Mouse (Mus musculus) kidney, adult 18-20 months (tissue): ENCODE measurements around the gene 1700092M07Rik.
"Not testable (repeated sequence)": the region's sequence is repeated elsewhere in the genome, so short reads cannot be mapped to it uniquely, and the experiment has no call there.

ENCODE experiments used
- DNase-seq: peaks from one replicate; pipeline ENCODE4 v3.0.0; 2021

Gene 1700092M07Rik

DNA sequence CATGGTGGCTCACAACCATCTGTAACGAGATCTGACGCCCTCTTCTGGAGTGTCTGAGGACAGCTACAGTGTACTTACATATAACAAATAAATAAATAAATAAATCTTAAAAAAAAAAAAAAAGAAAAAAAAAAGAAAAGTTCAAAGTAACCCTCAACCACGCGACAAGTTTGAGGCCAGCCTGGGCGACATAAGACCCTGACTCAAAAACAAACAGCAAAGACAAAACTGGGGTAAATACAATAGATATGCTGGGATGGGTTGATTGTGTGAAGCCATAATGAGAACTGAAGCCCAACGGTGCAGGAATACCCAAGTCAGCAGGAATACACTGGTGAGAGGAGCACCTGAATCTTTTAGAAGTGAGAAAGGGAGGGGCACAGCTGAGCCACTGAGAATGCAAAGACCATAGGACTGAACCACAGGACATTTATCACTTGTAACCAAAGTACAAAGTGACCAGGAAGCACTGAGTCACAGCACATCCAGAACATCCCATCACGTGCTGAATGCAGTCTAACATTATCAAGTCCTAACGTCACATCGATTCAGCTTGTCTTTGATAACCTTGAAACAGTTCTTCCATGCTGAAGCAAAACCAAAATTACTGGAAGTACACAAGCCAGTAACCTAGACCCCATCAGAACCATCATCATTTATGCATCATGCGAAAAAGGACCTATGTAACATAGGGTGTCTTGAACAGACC is 23.6 kb upstream of the 1700092M07Rik start:
- DNase-seq, result no peak

DNA sequence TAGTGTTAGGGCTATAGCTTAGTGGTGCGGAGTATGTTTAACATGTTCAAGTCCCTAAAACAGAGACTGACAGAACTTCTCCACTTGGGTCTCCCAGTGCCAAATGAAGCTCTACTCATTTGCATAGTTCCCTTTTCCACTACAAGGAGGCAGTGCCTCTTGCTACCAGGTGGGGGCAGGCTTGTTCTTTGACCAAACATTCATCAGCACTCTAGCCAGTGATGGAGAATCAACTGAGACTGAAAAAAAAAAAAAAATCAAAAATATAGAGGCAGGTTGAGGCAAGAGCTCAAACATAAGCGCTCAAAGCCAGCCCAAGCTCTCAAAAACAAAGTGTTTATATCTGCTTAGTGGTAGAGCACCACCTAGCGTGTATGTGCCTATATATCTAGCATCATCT is 22.2 kb upstream of the 1700092M07Rik start:
- peak; percentile 57 for DNase-seq

DNA sequence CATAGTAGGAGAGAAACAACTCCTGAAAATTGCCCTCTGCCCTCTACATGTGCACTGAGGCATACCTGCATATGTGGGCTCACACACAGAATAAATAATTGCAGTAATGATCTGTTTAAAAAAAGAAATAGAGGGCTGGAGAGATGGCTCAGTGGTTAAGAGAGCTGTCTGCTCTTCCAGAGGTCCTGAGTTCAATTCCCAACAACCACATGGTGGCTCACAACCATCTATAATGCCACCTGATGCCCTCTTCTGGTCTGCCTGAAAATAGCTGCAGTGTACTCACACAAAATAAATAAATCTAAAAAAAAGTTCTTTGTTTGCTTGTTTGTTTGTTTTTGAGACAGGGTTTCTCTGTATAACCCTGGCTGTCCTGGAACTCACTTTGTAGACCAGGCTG is 21.5 kb upstream of the 1700092M07Rik start:
- DNase-seq, result not testable (repeated sequence)

DNA sequence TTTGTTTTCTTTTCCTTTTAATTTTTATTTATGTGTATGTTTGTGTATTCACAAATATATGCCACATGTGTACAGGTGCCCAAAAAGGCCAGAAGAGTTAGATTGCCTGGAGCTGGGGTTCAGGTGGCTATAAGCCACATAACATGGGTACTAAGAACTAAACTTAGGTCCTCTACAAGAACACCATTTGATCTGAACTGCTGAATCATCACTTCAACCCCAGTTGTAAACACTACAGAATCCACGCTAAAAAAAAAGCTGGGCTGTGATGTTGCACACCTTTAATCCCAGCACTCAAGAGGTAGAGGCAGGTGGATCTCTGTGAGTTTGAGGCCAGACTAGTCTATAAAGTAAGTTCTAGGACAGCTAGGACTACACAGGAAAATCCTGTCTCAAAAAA is 19.1 kb upstream of the 1700092M07Rik start:
- no peak for DNase-seq

DNA sequence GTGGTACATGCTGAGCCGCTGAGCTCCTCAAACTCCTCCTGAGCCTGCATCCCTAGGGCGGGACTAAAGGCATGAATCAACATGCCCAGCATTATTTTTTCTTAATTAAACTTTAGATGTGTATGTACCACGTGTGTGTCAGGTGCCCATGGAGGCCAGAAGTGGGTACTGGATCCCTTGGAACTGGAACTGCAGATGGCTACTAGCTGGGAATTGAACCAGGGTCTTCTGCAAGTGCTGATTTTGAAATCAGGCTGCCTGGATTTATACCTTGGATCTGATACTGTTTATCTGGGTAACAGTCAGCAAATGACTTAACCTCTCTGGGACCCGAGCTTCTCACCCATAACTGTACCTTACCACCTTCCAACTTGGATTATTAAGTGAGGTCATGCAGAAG is 18.5 kb upstream of the 1700092M07Rik start:
- DNase-seq, result no peak

DNA sequence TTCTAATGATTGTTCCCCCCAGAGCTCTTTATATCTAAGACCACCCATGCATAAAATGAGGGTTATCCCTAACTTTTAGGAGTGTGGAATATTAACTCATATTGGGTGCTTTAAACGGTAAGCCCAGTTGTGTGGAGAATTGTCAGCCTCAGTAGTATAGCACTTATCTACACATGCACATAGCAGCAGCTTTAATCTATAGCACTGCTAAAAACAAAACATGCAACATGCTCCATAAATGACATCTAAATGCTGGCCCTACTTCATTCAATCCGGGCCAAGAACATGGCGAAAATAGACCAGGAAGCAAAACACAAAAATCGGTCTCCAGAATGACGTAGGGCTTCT is 18.0 kb upstream of the 1700092M07Rik start:
- no peak for DNase-seq

DNA sequence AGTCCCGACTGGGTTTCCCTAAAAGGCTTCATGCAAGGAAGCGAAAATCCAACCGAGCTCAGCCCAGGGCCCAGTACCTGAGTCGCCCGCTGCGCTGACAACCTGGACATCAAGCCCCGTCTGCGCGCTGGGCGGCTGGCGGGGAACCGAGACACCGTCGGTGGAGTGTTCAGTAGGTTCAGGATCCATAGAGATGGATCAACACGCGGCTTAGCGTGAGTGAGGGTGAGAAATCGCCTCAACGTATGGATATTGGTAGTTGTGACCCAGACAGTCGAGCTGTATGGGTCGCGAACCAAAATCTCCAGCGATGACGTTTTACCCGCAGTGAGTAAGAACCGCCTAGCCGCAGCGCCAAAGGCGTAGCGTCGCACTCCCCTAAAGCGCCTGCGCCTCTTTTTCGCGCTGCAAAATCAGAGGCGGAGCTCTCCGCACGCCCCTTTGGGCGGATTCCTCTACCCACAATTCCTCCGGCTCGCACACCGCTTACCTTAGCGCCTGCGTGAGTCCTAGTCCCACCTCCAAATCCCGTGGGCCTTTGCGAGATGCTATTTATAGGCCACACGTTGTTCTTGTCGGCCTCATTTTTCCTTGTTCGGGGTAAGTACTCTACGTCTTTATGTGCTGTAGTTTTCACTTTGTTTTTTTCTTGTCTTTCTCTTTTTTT is 17.5 kb upstream of the 1700092M07Rik start, which contains the start of gene Slc3a2:
TSS of gene Slc3a2 (minus strand) at position 463 of the 667 bp plus-strand sequence.
- peak; percentile 96 for DNase-seq

DNA sequence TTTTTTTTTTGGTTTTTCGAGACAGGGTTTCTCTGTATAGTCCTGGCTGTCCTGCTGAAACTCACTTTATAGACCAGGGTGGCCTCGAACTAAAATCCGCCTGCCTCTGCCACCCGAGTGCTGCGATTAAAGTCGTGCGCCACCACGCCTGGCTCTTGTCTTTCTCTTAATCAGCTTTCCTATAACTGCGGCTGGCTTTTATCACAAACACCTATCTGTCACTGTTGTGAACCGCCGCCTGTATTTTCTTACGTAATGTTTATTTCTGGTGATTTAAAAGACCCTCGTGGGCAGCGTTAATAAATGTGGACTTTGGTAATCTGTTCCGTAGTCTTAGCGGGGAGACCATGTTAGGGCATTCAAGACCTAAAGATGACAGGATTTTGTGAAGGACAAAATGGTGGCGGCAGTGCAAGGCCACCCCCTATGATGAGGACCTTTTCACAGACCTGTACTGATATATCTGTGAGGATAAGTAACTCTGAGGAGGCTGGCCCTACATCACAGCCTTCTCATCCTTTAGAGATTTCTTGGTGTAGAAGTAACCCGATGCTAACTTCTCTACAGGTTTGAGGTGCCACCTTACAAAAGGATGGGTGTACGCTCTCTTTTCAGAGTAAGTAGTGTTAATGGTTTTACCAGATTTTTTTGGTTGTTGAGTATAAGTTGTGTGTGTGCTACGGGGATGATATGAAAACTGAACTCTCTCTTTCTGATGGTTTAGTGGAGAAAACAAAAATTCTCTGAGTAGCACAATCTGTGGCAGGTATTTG is 16.8 kb upstream of the 1700092M07Rik start:
- no peak for DNase-seq

DNA sequence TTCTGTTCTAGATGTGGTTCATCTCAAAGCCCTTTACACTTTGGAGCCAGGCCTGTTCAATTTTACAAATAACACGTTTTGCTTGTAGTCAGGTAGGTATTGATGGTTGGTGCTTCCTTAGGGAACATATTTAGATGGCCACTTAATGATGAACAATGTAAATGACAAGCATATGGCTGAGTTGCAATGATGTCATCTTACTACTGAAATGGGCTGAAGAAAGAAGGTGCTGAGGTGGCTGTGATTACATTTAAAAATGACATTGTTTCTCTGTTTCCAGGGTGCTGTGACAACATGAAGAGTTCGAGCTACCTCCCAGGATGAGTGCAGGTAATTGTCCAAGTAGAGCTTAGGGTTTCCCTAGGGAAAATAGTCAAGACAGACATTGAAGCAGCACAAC is 16.1 kb upstream of the 1700092M07Rik start:
- DNase-seq, result no peak

DNA sequence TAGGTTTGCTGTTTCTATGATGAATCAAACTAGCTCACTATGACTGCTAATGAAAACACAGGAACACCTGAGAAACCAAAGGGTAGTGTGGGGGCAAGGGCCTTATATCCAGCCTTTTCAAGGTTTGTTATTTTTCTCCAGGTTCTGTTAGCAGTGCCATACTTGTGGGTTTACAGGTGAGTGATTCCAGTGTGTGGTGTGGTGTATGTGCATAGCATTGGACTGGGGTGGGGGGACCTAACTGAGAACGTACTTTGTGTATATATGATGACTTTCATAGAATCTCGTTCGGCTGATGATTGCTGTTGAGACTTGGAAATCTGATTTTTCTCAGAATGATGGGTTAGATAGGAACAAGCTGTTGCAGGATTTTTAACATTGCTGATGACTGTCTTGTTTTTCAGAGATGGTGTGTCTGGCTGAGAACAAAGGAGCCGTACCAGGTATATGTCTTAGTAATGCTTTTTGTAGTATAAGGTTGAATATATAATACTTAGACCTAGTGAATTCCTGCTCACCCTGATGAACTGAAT is 15.4 kb upstream of the 1700092M07Rik start:
- no peak for DNase-seq

DNA sequence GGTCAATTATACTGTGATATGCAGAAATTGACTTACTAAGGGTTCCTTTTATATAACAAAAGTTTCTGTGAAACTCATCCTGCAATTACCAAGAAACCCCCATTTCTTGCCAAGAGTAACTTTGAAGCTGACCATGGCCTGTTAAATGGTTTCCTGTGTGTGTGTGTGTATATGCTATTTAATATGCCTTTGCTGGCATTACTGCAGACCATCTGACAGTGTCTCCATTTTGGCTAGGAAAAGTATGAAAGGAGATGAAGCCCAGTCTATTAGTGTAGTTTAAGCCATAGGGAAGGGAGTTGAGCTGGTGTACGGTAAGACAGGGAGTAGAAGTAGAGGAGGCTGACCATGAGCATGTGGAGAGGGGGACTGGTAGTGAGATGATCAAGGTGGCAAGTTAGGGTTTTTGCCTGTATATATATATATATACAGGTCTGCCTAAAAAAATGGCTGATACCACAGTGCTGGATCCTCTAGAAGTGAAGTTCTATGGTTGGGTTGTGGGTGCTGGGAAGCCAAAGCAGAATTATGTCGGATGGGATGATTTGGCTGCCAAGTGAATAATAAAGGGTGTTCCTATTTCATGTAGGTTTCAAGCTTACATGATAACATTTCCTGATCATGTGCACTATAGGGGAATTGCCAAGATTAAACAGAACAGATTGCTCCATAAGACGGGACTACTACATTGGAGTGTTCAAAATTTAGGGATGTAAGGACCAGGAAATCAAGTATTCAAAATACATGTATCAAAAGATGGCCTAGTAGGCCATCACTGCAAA is 13.7 kb upstream of the 1700092M07Rik start:
- no peak for DNase-seq

DNA sequence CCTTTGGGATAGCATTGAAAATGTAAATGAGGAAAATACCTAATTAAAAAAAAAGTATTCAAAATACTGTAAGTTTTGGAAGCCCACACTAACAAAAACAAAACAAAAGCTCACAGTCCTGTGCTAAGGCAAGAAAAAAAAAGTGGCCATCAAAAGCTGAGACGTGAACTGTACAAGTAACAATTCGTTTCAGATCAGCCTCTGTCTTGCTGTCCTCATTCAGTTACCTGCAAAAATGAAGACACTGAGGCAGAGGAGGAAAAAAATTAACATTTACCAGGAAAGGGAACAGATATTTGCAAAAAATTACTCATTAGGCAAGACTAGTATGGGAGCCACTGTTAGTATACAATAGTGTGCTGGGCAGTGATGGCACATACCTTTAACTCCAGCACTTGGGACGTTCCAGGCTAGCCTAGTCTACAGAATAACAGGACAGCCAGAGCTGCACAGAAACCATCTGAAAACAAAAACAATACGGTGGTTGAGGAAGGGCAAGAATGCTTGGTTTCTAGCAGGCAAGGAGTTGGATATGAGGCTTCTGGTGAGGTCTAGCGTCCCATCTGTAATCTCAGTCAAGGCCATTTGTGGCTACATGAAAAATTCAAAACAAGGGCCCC is 12.9 kb upstream of the 1700092M07Rik start:
- DNase-seq, result no peak

DNA sequence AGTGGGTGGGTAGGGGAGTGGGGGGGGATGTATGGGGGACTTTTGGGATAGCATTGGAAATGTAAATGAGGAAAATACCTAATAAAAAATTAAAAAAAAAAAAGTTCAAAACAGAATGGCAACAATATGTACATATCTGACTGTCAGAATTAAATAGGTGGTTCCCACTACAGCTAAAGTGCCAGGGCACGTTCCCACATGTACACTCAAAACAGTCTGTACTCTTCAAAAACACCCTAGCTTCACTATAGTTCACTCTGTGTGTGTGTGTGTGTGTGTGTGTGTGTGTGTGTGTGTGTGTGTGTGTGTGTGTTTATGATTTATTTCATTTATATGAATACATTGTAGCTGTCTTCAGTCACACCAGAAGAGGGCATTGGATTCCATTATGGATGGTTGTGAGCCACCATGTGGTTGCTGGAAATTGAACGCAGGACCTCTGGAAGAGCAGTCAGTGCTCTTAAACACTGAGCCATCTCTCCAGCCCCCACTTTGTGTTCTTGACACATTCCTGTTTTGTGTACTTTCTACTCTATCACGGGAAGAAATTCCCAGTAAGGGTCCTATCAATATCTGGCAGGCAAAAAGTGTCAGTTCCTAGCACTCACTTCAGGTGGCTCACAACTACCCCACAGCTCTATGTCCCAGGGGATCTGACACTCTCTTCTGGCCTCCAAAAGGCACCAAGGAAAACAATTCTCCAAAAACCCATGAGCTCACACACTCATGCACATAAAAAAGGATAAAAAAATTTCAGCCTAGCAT is 12.0 kb upstream of the 1700092M07Rik start:
- not testable (repeated sequence) for DNase-seq

DNA sequence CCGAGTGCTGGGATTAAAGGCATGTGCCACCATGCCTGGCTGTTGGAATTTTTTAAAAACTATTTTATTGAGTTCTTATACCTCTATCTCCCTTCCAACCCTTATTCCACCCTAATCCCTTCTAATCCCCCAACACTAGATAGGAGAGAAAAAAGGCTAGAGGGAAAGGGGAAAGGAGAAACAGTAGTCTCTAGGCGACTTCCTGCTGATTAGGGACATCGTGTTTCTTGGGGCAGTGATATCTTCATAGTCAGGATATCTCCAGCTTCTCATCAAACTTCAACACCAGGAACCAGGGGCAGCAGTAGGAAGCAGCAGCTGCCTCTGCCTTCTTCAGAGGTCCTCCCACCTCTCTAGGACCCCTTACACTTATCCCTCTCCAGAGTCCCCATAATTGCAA is 6.2 kb upstream of the 1700092M07Rik start:
- no peak for DNase-seq

DNA sequence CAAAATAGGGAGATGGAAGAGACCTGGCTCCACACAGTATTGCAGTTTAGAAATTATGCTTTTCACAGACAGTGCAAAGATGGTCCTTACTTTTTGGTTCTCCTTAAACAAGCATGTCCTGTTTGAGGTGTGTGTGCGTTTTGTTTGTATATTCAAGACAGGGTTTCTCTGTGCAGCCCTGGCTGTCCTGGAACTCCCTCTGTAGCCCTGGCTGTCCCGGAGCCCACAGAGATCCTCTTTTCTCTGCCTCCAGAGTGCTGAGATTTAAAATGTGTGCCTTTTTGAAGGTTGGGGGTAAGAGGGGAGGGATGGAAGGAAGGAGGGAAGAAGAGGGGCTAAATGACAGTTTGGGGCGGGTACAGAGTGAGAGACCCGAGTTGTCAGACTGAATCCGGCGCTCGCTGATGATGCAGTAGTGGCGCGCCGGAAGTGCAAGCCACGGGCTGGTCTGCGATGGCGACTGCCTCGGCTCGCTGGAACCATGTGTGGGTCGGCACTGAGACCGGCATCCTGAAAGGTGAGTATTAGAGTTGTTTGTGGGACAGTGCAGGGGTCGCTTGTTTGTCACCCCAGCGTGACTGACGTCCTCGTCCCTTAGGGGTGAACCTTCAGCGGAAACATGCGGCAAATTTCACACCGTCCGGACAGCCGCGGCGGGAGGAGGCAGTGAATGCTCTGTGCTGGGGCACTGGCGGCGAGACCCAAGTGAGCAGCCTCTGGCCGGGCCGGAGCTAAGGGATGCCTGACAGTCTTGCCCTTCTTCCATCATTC is 4.9 kb upstream of the 1700092M07Rik start, which contains the start of gene Wdr74:
TSS of gene Wdr74 (plus strand) at position 439 of the 771 bp plus-strand sequence.
- DNase-seq, result peak; percentile 96

DNA sequence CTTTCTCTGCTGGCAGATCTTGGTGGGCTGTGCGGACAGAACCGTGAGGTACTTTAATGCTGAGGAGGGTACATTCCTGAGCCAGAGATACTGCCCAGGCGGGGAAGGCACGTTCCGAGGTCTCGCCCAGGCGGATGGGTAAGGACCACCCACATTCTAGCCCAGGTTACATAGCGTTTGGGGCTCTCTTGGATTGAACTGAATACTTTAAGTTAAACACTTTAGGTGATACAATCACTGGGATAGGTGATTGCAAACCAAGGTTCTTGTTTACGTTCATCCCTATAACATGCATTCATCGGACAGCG is 4.4 kb upstream of the 1700092M07Rik start:
- no peak for DNase-seq

DNA sequence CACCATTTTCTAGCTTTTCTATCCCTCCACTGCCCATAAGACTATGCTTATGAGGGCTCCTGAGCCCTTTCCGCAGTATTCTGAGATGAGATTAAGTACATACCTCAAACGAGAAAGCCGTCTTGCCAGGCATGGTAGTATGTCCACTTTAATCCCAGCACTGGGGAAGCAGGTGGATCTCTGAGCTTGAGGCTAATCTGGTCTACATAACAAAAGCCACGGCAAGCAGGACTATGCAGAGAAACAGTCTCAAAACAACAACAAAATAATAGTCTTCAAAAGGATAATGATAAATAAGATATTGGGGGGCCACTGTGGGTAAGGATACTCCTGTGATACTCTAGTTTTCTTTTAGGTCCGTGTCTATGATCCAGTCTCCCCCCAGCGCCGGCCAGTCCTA is 1.6 kb upstream of the 1700092M07Rik start:
- no peak for DNase-seq

DNA sequence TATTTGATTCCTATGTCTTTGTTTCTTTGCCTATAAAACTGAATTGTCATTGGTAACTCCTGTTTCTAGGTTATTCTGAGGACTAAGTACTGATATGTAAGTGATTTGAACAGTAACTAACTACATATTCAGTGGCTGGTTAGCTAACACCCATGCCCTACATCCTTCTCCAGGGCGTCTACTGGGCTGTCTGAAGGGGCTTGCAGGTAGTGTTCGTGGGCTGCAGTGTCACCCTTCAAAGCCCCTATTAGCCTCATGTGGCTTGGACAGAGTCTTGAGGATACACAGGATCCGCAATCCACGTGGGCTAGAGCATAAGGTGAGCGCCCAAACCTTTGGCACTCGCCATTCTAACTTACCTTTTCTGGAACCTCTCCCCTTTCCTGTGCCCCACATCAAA is 872 bp upstream of the 1700092M07Rik start:
- DNase-seq, result no peak

DNA sequence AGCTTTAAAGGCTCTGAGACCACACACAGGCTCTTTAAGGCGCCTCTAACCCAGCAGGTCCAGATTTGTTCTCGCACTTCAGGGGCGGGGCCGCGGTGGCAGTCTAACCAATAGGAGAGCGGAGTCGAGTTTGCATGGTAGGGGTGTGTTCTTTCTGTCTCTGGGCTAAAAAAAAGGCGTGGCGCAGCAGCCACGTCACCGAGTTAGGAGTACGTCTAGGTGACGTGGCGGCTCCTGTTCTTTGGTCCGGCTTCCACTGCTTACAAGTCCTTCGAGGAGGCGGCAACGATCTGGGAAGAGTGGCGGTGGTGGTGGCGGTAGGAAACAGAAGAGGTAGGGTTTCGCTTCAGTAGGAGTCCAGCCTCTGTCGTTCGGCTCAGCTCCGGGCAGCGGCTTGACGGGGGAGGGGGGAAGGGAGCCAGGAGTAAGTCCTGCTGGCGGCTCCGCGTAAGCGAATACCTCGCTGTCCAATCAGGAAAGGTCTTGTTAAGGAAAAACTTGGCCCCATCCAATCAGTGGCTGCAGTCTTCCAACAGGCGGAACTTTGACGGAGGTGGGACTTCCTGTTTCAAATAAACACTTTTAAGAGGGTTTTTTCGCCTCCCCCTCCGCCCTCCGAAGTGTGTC is 838 bp downstream of the 1700092M07Rik start, which contains the start of gene Stx5a:
TSS of gene Stx5a (plus strand) at position 171 of the 627 bp plus-strand sequence.
- peak; percentile 97 for DNase-seq

DNA sequence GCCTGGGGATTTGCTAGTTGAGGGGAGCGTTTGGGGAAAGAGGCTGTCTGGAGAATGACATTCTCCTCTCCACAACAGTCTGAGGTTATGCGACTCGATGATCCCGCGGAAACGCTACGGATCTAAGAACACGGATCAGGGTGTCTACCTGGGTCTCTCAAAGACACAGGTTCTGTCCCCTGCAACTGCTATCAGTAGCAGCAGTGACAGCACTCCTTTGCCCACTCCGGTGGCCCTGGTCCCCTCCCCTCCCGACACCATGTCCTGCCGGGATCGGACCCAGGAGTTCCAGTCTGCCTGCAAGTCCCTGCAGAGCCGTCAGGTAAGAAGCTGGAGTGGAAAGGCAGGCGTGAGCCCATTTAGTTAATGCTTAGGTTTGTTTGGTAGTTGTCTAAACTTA is 1.7 kb downstream of the 1700092M07Rik start:
- no peak for DNase-seq
